Mouse (Mus musculus): ENCODE results near the gene Ovch2. TPM values are rescaled to one million over a fixed set of nuclear protein-coding genes. Genes with fewer than 3 reads are reported as not detected.

The Ovch2 gene
- total RNA-seq, 2 experiments from 2014 or later, result not detected

DNA sequence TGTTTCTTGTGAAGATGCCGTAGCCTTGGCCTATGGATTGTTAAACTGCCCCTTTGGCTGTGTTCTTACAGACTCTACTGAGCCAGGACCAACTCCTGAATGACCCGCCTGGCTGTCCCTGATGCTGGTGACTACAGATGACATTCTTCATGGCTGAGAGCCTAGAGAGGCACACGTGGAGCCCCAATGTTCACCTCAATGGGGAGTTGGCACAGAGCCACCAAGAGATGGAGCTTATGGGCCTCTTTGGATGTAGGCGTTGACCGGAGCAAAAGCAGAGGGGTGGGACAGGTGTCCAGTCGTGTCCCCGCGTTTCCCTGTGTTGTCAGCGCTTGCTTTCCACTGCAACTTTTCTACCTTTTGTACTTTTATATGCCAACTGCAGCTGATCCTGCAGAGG lies 53.5 kb downstream of the Ovch2 start:
- no peak for DNase-seq
- intact Hi-C loops (cut with DNase I), result loop anchor here (5.0 kb wide), 1 partner anchor 35 kb away; no protein-coding TSS in a partner anchor

DNA sequence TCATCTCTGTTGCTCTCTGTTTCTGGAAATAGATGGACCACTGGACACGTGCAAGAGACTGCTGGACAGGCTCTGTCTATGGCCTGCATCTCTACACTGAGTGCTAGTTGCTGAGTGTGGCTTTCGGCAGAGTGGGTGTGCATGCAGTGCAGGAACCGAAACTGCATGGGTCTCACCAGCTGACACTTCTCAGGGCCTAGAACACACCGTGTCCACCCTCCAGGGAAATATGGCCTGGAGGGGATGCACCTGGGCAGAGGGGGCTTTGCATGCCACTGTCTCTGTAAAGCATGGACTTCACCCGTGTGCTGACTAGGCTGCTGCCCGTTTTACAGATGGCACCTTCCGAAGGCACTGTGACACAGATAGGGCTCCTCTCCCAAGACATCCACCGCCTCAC lies 55.0 kb downstream of the Ovch2 start:
- intact Hi-C loops (cut with DNase I), result loop anchor here (5.0 kb wide), 1 partner anchor 36 kb away; no protein-coding TSS in a partner anchor
- DNase-seq, result no peak

DNA sequence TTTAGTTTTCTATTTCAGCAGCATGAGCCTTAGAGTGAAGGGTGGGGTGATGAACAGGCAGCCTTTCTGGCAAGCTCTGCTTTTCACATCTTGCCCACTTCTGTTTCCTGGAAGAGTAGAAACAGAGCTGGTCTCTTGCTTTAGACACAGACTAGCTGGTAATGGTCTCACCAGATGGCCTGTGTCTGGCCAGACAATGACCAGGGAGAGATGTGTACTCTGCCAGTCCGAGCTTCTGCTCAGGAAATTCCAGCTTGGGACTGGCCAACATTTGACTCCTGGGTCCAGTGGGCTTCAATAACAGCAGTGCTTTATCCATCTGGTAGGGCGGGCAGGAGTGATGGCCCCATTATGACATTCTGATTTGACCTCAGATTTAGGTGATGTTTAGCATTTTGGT lies 55.9 kb downstream of the Ovch2 start:
- no peak for DNase-seq
- intact Hi-C loops (cut with DNase I), result loop anchor here (5.0 kb wide), 1 partner anchor 37 kb away; no protein-coding TSS in a partner anchor

DNA sequence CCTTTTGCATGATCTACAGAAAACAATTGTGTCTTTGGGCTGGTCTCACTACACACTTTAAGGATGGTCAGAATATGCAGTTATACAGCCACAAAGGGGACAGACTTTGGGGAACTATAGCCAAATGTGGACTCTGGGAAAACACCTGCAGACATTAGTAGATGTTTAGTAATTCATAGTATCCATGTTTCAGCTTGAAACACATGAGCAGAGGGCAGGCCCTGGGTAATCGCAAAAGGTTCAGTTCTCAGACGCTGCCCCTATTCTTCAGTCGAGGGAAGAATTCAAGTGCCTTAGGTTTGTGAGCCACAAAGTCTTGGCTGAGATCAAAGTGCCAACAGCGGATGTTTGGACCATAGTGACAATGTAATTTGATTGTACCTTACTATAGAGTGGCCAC lies 56.6 kb downstream of the Ovch2 start:
- intact Hi-C loops (cut with DNase I), result no loop called here
- DNase-seq, result no peak

DNA sequence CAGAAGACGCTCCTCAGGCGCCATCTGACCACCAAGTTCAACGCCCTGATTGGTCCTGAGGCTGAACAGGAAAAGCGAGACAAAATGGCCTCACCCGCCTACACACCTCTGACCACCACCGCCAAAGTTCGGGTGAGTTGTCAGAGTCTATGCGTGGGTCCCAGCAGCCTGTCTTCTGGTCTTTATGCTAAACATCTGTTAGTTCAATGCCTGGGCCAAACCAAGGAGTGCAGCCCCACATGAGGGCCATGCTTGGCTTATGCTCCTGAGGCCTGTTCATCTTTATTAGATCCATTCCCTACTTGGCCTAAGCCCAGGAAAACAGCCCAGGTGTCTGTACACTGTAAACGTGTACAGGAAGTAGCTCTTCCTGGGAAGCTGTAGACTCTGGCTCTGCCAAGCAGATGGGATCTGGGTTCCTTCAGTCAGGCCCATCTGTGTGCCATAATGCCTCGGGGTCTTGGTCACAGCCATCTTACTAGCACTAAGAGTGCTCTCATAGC lies 58.0 kb downstream of the Ovch2 start:
- intact Hi-C loops (cut with DNase I), result no loop called here

DNA sequence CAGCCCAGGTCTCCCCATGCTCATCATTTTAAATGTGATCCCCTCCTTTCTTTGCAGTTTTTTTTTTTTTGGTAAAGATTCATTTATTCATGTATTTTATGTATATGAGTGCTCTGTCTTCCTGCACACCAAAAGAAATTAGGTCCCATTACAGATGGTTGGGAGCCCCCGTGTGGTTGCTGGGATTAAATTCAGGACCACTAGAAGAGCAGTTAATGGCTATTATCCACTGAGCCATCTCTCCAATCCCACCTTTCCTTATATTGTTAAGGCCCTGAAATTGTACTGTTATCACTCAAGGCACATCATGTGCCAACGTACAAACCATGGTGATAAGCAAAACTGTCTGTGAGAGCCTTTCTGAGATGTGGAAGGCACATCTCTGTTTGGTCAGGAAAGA lies 62.3 kb downstream of the Ovch2 start:
- intact Hi-C loops (cut with DNase I), result no loop called here
- DNase-seq, result no peak

More for the DNA sequence above, 58.0 kb downstream of the Ovch2 start:
- no peak for DNase-seq

DNA sequence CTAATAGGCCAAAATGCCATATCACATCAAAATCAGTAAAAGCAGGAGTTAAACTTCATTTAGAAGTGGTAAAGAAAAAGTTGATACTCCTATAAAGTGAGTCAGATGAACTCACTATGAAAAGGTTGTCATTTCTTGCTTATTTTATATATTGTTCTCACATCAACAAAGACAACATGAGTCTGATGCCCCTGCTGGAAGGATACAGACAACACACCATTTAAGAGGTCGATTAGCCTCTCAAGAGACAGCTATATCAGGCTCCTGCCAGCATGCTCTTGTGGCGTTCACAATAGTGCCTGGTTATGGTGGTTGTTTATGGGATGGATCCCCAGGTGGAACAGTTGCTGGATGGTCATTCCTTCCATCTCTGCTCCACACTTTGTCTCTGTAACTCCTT lies 67.8 kb downstream of the Ovch2 start:
- no peak for DNase-seq
- intact Hi-C loops (cut with DNase I), result no loop called here

Other genes with a start within 250 kb of the Ovch2 start
- gene Olfml1, start 233.8 kb downstream of the Ovch2 start, total RNA-seq (2021), result 1 to 10 TPM; 5.1 to 6.2 TPM
- 10 to 100 TPM; 23.2 to 24.6 TPM for gene Ppfibp2, start 206.0 kb downstream of the Ovch2 start, total RNA-seq (2021)
- not detected for gene 5330417H12Rik, start 176.0 kb downstream of the Ovch2 start, total RNA-seq (2021)
- gene Cyb5r2, start 43.2 kb downstream of the Ovch2 start, total RNA-seq (2021), result not detected
- gene Olfr467, start 11.1 kb upstream of the Ovch2 start, total RNA-seq (2021), result not detected
- not detected for gene Olfr469, start 24.3 kb upstream of the Ovch2 start, total RNA-seq (2021)
- not detected for gene Olfr470, start 46.3 kb upstream of the Ovch2 start, total RNA-seq (2021)
- not detected for gene Olfr472, start 96.7 kb upstream of the Ovch2 start, total RNA-seq (2021)
- gene Olfr473, start 129.2 kb upstream of the Ovch2 start, total RNA-seq (2021), result not detected
- gene Olfr474, start 153.4 kb upstream of the Ovch2 start, total RNA-seq (2021), result not detected
- not detected for gene Olfr476, start 163.6 kb upstream of the Ovch2 start, total RNA-seq (2021)
- gene Olfr477, start 185.5 kb upstream of the Ovch2 start, total RNA-seq (2021), result not detected
- gene Olfr478, start 232.8 kb upstream of the Ovch2 start, total RNA-seq (2021), result not detected
- not detected for gene Olfr479, start 249.5 kb upstream of the Ovch2 start, total RNA-seq (2021)

All from heart, postnatal 36 days (tissue).